Mouse (Mus musculus) T-helper 2 cell (primary cell): ENCODE results near the gene Rtn4ip1.
"Not testable (repeated sequence)": the region's sequence is repeated elsewhere in the genome, so short reads cannot be mapped to it uniquely, and the experiment has no call there.

ENCODE experiments used
- in situ Hi-C: fragments of 300-600 bp; cut with MboI, MseI; formaldehyde crosslinking; loops from one replicate; pipeline ENCODE4 v1.15.1; 2025; ENCODE audit warnings: high pct_unique_total_duplicates

The Rtn4ip1 gene

DNA sequence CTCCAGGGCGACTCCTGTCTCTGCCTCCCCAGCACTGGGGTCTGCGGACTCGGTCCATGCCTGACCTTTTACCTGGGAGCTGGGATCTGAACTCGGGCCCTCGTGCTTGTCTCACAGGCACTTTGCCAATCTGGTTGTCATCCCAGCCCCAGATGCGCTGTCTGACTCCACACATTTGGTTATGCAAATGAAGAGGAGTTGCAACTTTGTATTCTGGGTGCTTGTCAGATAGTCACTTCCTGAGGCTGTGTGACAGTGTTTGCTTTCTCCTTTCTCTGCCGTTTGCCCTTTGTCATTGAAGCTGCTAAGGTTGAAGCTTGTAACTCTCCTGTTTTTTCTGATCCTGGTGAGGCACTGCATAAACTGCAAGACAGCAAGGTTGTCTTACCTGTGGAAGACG is 26.1 kb downstream of the Rtn4ip1 start:
- in situ Hi-C loops, result no loop called here

DNA sequence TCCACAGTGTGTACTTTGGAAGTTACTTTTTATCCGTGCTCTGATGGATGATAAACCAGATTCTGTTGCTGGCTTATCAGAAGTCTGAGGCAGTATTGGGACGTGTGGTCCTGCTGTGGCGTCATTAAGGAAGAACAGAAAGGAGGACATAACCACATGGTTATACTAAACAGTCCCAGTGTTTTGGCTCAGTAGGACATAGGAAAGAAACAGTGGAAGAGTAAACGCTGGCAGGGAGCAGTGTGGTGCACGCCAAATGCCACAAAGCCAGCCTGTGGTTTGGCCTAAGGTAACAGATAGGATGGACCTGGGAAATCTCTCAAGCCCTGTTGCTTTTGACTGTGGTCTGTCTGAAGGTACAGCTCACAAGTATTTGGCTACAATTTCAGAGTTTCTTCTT is 27.0 kb downstream of the Rtn4ip1 start:
- in situ Hi-C loops, result no loop called here

DNA sequence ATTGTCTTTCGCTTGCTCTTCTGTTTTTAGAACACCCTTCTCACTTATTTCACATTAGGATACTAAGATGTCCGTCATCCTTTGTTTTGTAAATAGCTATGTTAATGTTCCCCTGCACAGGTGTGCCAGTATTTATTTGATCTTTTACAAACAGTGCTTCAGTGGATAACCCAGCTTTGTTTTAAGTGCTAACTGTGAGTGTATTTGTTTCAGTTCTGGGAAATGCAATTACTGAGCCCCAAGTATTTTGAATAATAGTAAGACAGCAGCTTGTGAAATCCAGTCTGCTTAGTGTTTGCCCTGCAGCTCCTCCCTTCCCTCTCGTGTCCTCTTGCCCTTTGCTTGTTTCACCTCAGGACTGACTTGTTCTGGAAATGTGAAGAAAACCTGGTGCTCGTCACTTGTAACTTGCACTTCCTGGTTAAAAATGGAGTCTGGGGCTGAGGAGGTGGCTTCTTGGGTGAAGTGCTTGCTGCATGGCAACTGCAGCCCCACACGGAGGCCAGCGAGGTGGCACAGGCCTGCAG is 37.6 kb downstream of the Rtn4ip1 start:
- in situ Hi-C loops, result no loop called here

DNA sequence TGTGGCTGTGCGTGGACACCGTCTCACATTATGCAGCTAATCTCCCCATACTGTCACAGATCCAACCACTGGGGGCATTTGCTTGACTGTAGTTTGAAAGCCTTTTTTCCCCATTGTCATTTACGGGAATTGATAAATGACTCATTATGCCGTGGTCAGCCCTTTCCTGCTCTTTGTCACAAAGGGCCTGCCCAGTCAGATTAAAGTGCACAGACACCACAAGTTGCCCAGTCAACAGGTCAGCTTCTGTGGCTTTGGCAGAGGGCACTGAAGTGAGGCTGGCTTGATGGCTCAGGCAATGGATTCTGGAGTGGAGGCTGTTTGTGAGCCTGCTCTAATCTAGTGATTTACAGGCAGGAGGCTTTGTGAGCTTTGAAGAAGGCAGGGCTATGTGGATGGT is 42.1 kb downstream of the Rtn4ip1 start:
- in situ Hi-C loops, result no loop called here

DNA sequence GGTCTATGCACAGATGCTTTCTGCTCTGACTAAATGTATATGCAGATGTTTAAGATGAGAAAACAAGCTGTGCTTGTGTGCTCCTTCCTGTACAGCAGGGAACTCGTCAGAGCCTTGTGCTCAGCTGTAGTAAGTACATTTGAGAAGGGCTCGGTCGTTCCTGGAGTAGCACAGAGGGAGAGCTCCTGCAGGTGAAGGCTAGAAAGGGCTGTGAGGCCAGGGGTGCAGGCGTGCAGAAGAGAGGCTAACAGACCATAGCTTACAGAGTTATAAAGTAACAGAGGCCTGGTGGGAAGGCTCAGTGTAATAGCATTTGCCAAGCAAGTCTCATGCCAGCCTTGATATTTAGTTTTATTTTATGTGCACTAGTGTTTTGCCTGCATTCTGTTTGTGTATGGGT is 43.8 kb downstream of the Rtn4ip1 start:
- in situ Hi-C loops, result no loop called here

DNA sequence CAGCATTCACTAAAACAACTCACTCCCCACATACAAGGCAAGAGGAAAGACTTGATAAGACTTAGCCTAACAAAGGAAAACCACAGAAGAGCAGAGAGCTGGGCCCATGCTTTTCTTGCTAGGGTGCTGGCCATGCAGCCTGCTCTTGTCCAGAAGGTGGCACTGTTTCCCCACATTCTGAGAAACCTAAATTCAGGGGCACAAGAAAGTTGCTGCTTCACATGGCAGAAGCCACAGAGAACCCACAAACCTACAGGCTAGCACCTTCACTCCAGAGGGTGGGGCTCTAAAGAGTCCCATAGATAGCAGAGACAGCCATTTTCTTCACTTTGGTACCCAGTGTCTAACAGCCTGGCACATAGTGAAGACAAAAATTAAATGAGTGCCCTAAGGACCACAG is 52.3 kb downstream of the Rtn4ip1 start:
- in situ Hi-C loops, result loop anchor here (10.0 kb wide), 1 partner anchor 201 kb away; no protein-coding TSS in a partner anchor

DNA sequence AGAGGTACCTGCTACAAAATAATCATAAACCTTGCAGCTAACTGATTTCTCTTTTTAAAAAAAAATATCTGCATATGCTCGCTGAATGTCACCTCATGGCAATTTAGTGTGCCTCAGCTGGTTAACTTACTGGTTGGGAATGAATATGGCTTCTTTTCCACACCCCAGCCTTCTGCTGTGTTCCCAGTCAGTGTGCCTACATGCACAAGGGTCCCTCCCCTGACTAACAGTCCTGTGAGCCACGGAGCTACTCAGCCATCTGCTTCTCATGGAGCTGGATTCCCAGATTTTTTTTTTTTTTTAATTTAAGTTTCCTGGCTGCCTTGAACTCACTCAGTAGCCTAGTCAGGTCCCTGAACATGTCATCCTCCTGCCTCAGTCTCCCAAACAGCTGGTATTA is 63.3 kb downstream of the Rtn4ip1 start:
- in situ Hi-C loops, result no loop called here

DNA sequence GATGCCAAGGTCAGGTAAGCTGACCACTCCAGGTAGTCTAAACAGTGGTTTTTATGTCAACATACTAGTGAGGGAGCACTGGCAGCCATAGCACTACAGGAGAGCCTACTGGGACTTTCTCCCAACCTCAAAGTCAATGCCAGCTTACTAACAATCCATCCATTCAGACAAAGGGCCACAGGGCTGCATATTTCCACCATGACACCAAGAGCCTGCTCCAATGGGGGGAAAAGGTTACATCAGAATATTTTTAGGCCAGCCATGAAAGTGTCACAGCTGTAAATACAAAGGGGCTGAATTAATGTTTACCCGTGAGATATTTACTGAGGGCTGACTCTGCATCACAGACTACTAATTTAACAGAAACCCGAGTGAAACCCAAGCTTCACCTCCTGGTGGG is 71.6 kb downstream of the Rtn4ip1 start:
- in situ Hi-C loops, result no loop called here

DNA sequence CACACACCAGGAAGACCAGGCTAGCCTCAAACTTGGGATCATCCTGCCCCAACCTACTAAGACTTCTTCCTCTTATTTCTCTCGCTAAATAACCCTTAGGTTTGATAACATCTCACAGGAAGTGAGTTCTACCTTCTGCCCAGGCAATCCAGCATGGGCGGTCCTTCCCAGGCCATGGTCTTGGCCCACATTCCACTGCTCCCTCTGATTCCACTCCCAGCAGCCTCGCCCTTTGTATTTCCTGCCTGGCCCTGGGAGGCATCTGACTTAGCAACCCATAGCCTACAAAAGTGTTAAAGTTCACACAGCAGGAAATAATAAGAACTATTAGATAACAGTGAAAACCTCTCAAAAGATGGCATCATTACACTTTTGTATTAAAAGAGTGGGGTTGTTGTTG is 75.7 kb downstream of the Rtn4ip1 start:
- in situ Hi-C loops, result no loop called here

DNA sequence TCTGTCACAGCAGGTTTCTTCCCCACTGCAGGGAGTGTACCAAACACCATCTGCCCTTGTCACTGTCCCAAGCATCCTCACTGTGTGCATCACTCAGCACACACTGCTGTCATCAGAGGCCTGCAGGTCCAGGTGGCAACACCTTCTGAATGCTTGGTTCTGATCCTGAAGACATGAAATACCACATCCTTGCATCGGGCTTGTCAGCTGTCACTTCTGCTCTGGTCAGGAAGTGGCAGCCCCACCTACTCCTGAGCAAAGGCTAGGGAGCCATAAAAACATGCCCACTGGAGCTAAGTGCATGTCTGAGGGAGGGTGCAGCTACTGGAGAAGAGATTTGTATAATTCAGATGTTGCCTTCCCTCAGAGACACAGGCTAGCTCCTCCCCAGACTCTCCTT is 78.5 kb downstream of the Rtn4ip1 start:
- in situ Hi-C loops, result no loop called here

DNA sequence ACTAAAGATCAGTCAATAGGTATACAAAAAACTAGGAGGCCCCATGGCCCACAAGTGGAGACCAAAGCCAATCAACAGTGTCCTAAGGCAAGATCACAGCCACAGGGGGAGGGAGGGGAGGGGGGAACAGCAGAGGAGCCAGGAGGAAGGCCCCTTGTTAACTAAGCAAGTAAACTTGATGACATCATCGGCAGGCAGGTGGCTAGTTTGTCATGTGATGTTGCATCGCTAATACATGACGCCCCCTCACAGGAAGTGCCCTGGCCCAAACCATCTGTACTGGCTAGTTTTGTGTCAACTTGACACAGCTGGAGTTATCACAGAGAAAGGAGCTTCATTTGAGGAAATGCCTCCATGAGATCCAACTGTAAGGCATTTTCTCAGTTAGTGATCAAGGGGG is 79.1 kb downstream of the Rtn4ip1 start:
- in situ Hi-C loops, result not testable (repeated sequence)

DNA sequence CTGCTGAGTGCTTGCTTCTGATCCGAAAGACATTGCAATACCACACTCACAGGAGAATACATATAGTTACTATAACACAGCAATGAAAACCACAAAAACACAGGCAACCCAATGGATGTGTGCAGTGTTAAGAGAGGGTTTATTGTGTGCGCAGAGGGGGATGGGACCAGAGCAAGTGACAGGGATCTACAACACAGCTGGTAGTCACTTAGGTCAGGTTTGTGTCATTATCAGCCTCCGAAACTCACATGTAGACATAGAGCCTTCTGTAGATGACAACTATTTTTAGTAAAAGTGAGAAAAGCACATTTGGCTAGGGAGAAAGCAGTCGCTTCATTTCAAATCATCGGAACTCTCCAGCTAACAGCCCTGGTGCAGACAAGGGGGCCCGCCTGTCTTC is 80.9 kb downstream of the Rtn4ip1 start:
- in situ Hi-C loops, result no loop called here

DNA sequence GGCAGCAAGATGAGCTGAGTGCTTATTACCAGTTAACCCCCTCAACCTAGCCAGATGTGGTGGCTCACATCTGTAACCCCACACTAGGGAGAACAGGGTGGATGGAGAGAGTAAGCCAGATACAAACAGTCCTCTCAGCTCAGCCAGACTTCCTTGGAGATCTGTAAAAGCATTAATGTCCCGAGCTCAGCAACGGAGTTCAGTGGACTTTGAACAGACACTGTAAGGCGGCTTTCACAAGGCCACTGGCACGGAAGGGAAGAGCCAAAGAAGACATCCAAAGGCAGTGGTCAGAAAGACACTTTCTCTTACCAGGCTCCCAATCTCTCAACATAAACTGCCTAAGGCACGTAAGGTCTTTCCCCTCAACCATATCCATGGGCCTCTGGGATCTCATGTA is 81.6 kb downstream of the Rtn4ip1 start:
- in situ Hi-C loops, result no loop called here

DNA sequence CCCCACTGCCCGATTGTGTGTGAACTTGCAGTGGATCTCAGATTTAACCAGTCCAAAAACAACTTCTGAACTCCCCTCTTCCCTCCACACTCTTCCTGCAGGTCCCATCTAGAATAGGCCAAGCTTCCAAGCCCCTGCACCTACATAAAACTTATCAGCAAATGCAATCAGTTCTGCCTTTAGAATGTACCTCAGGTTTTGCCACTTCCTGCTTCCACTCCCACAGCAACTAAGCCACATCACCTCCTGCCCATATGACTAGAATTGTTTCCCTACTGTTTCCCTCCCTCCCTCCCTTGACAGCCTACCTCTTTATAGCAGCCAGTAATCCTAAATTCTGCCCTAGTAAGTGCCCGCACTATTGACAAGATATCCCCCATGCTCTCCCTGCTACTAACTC is 82.3 kb downstream of the Rtn4ip1 start:
- in situ Hi-C loops, result no loop called here

DNA sequence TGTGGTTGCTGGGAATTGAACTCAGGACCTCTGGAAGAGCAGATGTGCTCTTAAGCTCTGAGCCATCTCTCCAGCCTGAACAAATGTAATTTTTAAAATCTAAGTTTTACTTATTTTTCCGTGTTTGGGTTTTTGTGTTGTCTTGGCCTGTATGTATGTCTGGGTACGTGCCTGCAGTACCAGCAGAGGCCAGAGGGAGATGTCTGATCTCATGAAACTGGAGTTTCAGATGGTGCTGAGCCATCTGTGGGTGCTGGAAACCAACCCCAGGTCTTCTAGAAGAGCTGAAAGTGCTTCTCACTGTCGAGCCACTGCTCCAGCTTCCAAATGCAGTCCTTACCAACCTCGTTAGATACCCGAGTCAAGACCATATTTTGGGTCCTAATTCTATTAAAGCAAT is 89.7 kb downstream of the Rtn4ip1 start:
- in situ Hi-C loops, result no loop called here

DNA sequence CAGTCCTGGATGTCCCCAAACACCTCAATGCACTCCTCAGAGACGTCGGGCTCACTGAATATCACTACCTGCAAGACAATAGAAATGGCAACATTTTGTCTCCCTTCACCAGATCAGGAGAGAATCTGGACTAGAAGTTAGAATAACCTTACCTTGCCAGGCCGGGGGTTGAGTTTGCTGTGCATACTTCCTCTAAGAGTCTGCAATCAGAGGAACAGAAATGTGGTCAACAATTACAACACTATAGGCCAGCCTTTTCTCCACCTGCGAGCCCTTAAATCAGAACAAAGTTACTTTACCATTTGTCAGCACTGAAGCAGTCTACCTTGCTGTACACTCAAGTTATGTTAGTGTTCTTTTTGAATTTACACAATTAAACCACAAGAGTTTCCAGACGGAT is 90.9 kb downstream of the Rtn4ip1 start:
- in situ Hi-C loops, result no loop called here

DNA sequence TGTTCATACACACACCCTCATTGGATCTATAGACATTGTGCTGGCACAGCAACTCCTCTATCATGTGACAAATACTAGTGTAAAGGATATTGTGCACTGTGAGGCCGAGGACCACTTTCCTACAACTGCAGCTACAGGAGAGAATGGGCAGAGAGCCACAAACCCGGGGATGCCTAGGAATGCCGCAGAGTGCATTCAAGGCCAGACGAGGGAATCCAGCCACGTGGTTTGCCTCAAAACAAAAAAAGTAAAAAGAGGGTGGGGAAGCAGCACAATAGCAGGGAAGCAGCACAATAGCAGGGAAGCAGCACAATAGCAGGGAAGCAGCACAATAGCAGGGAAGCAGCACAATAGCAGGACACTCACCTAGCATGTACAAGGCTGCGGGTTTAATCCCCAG is 91.6 kb downstream of the Rtn4ip1 start:
- in situ Hi-C loops, result no loop called here

DNA sequence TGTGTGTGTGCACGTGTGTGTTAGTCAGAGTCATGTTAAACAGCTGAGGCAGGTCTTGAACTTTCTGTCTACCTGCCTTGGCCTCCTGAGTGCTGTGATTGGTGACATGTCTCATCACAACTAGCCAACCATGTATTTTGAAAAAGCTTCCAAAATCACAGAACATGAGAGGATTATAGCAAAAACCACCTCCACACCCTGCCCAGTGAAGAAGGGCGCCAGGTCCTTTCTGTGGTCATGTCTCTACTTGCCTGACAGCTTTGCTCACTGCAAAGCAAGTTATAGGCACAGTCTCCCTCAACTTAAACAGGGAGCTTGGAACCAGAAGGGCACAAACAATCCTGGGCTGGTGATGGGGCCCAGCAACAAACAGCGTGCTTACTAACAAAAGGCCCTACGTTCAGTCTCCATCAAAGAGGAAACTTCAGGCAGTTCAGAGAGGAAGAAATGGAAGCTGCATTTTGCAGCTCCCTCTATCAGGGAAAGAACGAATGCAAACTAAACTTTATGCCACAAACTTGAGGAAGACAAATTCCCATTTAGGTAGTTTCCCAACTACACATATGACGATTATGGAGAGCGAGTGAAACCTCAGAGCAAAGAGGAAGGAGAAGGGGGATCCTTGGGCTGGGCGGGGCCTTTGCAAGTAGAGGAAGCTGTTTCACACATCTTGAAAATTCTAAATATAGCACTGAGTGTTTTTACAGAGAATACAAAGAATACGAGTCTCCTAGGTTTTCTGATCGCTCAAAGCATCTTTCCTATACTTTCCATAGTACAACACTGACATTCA is 94.4 kb downstream of the Rtn4ip1 start:
- in situ Hi-C loops, result no loop called here

DNA sequence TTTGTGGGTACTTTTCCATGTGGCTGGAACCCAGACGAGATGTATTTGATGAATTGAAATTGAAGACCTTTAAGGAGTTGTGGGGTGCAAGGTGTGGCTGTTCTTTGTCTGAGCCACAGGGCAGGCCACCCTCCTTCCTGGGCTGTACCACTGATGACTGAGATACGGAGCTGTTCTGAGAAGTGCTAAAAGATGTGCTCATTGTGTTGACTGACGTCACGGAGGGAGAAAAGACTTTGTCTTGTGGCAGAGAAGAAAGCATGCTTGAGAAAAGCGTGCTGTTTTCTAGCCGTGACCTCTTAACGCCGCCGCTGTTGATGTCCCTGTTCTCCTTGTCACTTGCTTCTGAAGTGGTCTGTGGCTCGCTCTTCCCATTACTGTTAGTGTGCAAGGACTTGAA is 95.7 kb downstream of the Rtn4ip1 start:
- in situ Hi-C loops, result no loop called here

DNA sequence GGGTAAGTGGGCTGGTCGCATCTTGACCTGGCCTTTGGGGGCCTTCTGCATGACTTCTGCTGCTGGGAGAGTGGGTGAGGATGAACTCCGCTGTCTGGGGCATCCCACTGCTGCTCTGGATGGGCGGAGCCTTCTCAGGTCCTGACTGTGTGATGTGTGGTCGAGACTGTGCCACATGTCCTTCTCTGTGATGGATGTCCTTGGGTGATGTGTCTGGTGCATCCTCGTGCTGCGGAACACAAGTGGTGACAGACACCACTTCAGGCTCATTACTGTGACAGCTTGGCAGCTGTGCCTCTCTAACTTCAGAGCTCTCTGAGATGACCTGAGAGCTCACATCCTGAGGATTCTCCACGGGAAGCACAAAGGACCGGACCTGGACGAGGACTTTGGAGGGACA is 96.4 kb downstream of the Rtn4ip1 start:
- in situ Hi-C loops, result no loop called here

DNA sequence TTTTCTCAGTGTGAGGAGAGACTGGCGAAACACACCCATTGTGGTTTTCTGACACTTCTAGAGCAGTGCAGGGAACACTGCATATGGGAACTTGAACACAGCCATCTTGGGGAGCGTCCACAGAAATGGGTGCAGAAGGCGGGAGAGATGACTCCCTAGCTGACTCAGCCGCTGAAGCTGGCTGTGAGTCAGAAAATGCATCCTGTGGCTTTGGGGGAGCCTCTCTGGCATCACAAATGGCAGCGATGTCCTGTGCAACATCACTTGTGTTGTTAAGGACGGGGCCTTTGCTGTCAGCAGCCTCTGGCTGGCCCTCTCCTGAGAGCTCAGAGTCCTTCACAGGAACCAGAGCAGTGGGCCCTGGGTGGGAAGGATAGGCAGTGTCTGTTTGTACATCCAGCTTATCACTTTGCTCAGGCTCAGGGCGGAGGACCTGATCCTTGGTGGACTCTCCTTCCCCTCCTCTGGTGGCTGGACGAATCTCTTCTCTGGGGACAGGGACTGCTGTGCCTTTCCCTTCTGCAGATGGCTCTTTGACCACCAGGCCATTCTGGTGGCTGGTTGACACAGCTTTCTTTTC is 97.0 kb downstream of the Rtn4ip1 start:
- in situ Hi-C loops, result no loop called here

DNA sequence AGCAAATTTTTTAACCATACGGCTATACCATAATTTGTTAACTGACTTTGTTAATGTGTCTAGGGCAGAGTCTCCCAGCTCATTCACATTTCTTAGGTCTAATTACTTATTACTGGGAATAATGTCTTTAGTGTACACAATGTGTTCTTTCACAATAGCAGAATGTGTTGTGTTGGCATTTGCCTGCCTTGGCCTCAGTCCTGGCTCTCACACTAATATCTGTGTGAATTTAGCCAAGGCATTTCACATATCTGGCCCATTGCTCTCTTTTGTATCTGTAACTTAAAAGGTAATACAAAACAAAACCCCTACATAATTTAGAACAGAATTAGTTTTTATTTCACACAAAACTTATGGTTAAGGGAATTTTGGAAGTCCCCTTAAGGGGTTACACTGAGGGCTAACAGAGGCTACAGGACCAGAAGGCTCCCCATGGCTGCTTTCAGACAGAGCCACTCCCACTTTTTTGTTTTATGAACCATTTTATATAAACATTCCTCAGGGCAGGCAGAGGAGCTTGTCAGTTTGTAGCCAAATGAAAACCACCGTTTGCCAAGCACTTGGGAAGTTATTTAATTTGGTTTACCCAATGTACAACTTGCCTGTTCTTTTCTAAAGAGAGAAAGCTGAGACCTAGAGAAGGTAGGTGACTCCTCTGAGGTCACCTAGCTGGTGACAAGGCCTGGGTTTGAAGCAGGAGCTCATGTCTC is 98.7 kb downstream of the Rtn4ip1 start:
- in situ Hi-C loops, result no loop called here
